Mouse (Mus musculus) ES-Bruce4 (cell line): ENCODE measurements around the gene D5Ertd579e.

ENCODE experiments used
- EP300 ChIP-seq: IDR thresholded peaks from 2 replicates; pipeline ENCODE4 v1.6.1; 2011; ENCODE audit warnings: low read depth, low read length; ENCODE audit not compliant: insufficient read depth
- POLR2A ChIP-seq: IDR thresholded peaks from one replicate; pipeline ENCODE4 v1.8.1; 2011; ENCODE audit warnings: low read length; ENCODE audit not compliant: insufficient read depth

- TF ChIP-seq POLR2A (no peak), EP300 (no peak)
Observed at GRCm38 (mm10) chr5:36602028-36602427, 93.8 kb downstream of the D5Ertd579e start.
